Mouse (Mus musculus): ENCODE data around the gene Prima1. TPM values are rescaled to one million over a fixed set of nuclear protein-coding genes. Genes with fewer than 3 reads are reported as not detected.
A peak's percentile ranks its signal among the peaks of the same experiment; 100 is the strongest.

The Prima1 gene
- polyA plus RNA-seq, 1 experiment from 2014 or later, result 2.9 TPM

DNA sequence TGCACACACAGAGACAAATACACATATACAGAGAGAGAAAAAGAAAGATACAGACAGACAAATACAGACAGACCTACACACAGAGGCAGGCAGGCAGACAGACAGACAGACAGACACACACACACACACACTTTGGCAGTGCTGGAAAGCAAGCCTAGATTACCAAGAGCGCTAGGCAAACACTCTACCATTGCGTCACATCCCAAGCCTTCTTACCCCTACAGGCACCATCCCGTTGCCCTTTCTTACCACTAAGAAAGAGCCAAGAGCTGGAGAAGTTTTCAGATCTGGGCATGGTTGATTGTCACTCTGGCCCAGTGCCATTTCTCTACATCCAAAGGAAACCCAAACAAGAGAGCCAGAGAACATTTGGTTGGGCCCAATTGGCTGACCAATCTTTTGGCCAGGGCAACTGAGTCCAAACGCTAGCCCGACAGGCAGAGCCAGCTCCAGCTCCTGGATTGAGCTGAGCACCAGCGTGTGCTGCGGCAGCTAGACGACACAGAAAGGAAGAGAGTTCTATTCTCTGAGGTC, 11.0 kb upstream of the Prima1 start:
- Histone ChIP-seq H3K9me3 (no peaks in the 10 kb centered on the region), H3K27ac (replicated peaks) (no peak overlapping the region), H3K9ac (replicated peaks) (no peak overlapping the region), H3K4me2 (replicated peaks) (no peak overlapping the region), H3K27me3 (no peaks in the 10 kb centered on the region), H3K4me1 (no peaks in the 10 kb centered on the region), H3K4me3 (no peak overlapping the region), H3K36me3 (no peaks in the 10 kb centered on the region)
- ATAC-seq (ENCODE audit: low FRiP score, low read depth), result no peak
- 89% methylated on average over 8 of the region's 8 CpGs for WGBS

DNA sequence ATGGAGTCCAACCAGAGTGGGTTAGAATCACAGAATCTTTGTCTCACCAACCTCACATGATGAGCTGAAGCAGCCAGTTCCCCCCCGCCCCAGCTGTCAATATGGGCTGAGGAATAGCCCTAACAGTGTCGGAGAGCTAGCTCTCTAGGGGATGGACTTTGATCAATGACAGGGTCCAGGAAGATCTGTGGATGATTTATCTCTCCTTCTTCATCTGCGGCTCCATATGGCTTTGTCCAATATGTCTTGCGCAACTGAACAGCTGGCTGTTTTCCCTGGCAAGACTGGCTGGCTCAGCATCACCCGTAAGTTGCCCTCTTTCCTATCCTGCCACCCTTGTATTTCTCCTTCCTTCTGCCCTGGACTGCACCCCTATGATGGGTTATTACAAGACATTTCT, 9.2 kb upstream of the Prima1 start:
- Histone ChIP-seq H3K9me3 (no peaks in the 10 kb centered on the region), H3K9ac (replicated peaks) (no peak overlapping the region), H3K27ac (replicated peaks) (no peak overlapping the region), H3K4me2 (replicated peaks) (no peak overlapping the region), H3K36me3 (no peaks in the 10 kb centered on the region), H3K27me3 (no peaks in the 10 kb centered on the region), H3K4me1 (no peaks in the 10 kb centered on the region), H3K4me3 (no peak overlapping the region)
- ATAC-seq (ENCODE audit: low FRiP score, low read depth), result no peak
- 95% methylated on average over 5 of the region's 5 CpGs for WGBS

DNA sequence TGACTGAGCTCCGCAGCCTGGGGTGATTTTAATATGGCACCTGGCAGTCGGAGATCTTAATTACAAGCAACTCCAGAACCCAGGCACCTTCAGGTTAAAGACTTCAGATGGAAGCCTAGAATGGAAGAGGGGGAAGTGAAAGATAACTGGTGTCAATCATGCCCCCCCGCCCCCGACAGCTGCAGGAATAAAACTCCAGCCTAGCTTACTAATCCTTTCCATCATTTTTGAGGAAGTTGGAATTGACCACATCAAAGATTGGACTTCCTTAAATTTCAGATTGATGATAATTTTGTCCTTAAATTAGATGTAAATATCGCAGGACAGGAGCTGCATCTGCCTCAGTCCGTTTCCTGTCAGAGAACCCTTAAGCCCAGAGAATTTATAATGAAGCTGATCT, 8.4 kb upstream of the Prima1 start:
- 85% methylated on average over 6 of the region's 6 CpGs for WGBS

GRCm38 (mm10) chr12:103243041-103243440, 1.1 kb upstream of the Prima1 start:
- H3K36me3 ChIP-seq, result no peaks in the 10 kb centered on the region
- H3K4me3 ChIP-seq, result peak overlapping the region; percentile 82

More for the DNA sequence above, 8.4 kb upstream of the Prima1 start:
- Histone ChIP-seq H3K4me2 (replicated peaks) (no peak overlapping the region), H3K9me3 (no peaks in the 10 kb centered on the region), H3K36me3 (no peaks in the 10 kb centered on the region), H3K27ac (replicated peaks) (no peak overlapping the region), H3K4me3 (no peak overlapping the region), H3K4me1 (no peaks in the 10 kb centered on the region), H3K27me3 (no peaks in the 10 kb centered on the region), H3K9ac (replicated peaks) (no peak overlapping the region)
- no peak for ATAC-seq (ENCODE audit: low FRiP score, low read depth)

GRCm38 (mm10) chr12:103242591-103243025, 658 bp upstream of the Prima1 start:
- Histone ChIP-seq H3K27ac (replicated peaks) (peak overlapping the region; percentile 84), H3K9me3 (no peaks in the 10 kb centered on the region)
- ATAC-seq (ENCODE audit: low FRiP score, low read depth), result peak; percentile 77

More at GRCm38 (mm10) chr12:103243041-103243440, 1.1 kb upstream of the Prima1 start:
- Histone ChIP-seq H3K27ac (replicated peaks) (0 out of 2 replicates have a peak overlapping the region, but pooled peaks have one; percentile 84), H3K27me3 (peaks cover 47% of the 10 kb centered on the region), H3K4me2 (replicated peaks) (peak overlapping the region; percentile 94), H3K9me3 (no peaks in the 10 kb centered on the region), H3K9ac (replicated peaks) (peak overlapping the region; percentile 89; the same call in 1 of the 2 replicates), H3K4me1 (peaks cover 22% of the 10 kb centered on the region)
- ATAC-seq (ENCODE audit: low FRiP score, low read depth), result no peak
- WGBS, result 9% methylated on average over 11 of the region's 11 CpGs

DNA sequence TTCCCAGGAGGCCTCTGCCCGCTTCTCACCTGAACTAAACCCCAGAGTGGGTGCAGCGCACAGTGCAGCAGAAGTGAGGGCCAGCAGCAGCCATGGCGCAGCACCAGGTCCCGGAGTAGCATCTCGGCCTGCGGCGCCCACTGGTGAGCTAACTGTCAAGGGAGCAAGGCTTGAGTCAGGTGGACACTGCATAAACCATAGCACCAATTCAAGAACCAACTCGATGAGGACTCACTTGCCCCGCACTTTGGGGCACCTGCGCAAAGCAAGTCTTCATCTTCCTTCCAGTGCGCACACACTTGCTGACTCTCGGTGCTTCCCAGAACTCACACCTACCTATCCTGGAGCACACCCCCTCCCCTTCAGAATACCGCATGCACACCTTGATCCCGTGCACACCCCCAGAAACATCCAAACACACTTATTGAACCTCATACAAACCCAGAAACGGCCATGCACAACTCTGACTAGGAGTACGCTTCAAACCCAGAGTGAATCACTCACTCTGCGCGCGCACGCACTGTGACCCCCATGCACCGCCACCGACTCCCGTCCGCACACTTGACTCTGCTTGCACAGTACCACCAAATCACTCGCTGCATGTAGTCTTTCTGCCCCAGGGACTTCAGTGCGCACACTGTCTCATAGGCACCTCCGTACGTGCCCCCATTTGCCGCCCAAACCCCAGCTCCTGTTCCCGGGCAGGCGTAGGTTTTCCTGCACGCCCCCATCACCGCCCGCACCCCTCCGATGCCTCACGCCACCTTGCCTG, 453 bp downstream of the Prima1 start:
- Histone ChIP-seq H3K9ac (replicated peaks) (peak overlapping the region; percentile 89), H3K27ac (replicated peaks) (peak overlapping the region; percentile 84; the same call in 1 of the 2 replicates), H3K4me1 (peaks cover 22% of the 10 kb centered on the region), H3K36me3 (no peaks in the 10 kb centered on the region), H3K4me3 (peak overlapping the region; percentile 82), H3K4me2 (replicated peaks) (peak overlapping the region; percentile 94), H3K9me3 (no peaks in the 10 kb centered on the region), H3K27me3 (peaks cover 47% of the 10 kb centered on the region)
- WGBS, result 6% methylated on average over 36 of the region's 36 CpGs
- ATAC-seq (ENCODE audit: low FRiP score, low read depth), result peak; percentile 57

More at GRCm38 (mm10) chr12:103242591-103243025, 658 bp upstream of the Prima1 start:
- Histone ChIP-seq H3K4me3 (peak overlapping the region; percentile 82), H3K9ac (replicated peaks) (peak overlapping the region; percentile 89), H3K36me3 (no peaks in the 10 kb centered on the region), H3K4me1 (peaks cover 22% of the 10 kb centered on the region), H3K4me2 (replicated peaks) (peak overlapping the region; percentile 94), H3K27me3 (peaks cover 47% of the 10 kb centered on the region)
- WGBS, result under 1% methylated on average over 34 of the region's 34 CpGs

DNA sequence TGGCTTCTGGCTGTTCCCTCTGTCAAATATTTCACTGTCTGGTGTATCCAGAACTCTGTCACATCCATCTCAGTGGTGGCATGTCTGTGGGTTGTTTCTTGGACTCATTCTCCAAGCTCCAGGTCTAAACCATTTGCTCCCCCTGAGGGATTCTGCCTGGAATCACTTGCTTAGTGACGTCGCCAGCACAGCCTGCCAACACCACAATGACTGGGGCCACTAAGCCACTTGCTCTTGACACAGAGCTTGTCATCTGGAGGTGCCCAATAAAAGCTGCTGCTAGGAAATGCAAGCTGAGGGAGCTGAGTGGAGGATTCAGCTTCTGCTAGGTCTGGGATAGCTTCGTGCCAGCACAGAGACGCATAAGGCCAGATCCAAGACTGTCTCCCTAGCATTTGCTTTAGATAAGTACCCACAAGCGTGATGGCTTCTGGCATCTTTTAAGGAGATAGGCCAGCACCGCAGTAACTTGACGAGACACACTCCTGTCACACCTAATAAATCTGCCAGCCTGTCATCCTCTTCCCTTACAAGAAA, 3.0 kb downstream of the Prima1 start:
- Histone ChIP-seq H3K9me3 (no peaks in the 10 kb centered on the region), H3K4me3 (no peak overlapping the region), H3K9ac (replicated peaks) (no peak overlapping the region), H3K36me3 (no peaks in the 10 kb centered on the region), H3K27me3 (peaks cover 35% of the 10 kb centered on the region), H3K27ac (replicated peaks) (no peak overlapping the region), H3K4me1 (peaks cover 22% of the 10 kb centered on the region), H3K4me2 (replicated peaks) (no peak overlapping the region)
- 81% methylated on average over 7 of the region's 7 CpGs for WGBS
- no peak for ATAC-seq (ENCODE audit: low FRiP score, low read depth)

GRCm38 (mm10) chr12:103235856-103236255, 6.1 kb downstream of the Prima1 start:
- no peak for ATAC-seq (ENCODE audit: low FRiP score, low read depth)
- Histone ChIP-seq H3K27me3 (0 out of 2 replicates have a peak, but pooled peaks cover 12% of the 10 kb centered on the region), H3K9me3 (no peaks in the 10 kb centered on the region), H3K9ac (replicated peaks) (no peak overlapping the region), H3K4me2 (replicated peaks) (no peak overlapping the region), H3K27ac (replicated peaks) (no peak overlapping the region), H3K36me3 (no peaks in the 10 kb centered on the region), H3K4me3 (no peak overlapping the region), H3K4me1 (peaks cover 12% of the 10 kb centered on the region; the same call in 1 of the 2 replicates)
- WGBS, result 79% methylated on average over 2 of the region's 2 CpGs

DNA sequence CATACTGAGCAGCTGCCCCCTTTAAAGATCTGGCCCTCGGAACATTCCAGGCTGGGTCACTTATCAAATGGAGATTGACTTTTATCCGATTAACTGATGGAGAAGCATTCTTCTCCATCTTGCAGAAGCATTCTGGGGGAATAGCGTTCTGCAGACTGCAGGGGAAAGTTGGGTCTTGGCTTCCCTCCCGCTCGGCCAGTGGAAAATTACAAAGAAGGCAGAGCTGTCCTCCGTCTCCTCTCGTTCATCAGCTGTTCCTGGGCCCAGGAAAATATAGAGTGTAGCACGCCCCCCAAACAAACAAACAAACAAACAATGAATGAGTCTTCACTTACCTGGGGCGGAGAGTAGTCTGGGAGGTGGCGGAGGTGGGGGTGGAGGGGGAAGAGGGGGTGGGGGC, 6.7 kb downstream of the Prima1 start:
- 83% methylated on average over 10 of the region's 10 CpGs for WGBS
- Histone ChIP-seq H3K9ac (replicated peaks) (no peak overlapping the region), H3K4me1 (peaks cover 10% of the 10 kb centered on the region; the same call in 1 of the 2 replicates), H3K9me3 (no peaks in the 10 kb centered on the region), H3K4me3 (no peak overlapping the region), H3K27ac (replicated peaks) (no peak overlapping the region), H3K36me3 (no peaks in the 10 kb centered on the region), H3K4me2 (replicated peaks) (no peak overlapping the region), H3K27me3 (0 out of 2 replicates have a peak, but pooled peaks cover 6% of the 10 kb centered on the region)
- ATAC-seq (ENCODE audit: low FRiP score, low read depth), result no peak

DNA sequence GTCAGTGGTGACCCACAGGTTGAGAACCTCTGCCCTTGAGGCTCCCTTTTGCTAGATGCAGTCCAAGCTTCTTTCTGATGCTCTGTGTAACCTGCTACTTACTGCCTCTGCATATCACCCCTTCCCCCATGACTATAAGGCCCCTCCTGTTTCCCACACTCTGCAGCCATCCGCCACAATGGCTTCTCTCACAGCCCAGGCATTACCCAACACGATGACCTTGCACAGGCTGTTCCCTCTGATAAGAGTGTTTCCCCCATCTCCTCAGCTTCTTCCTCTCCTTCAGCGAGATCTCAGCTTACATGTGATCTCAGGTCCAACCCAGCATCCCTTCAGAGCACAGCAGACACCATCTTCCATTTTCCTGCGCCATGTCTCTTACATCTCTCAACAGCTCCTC, 12.9 kb downstream of the Prima1 start:
- H3K4me1 ChIP-seq, result 0 out of 2 replicates have a peak, but pooled peaks cover 7% of the 10 kb centered on the region
- H3K27ac ChIP-seq (replicated peaks), result no peak overlapping the region
- no peak overlapping the region for H3K4me3 ChIP-seq
- H3K4me2 ChIP-seq (replicated peaks), result no peak overlapping the region
- ATAC-seq (ENCODE audit: low FRiP score, low read depth), result no peak
- no peaks in the 10 kb centered on the region for H3K36me3 ChIP-seq
- WGBS, result 85% methylated on average over 4 of the region's 4 CpGs
- no peaks in the 10 kb centered on the region for H3K27me3 ChIP-seq
- H3K9me3 ChIP-seq, result no peaks in the 10 kb centered on the region
- no peak overlapping the region for H3K9ac ChIP-seq (replicated peaks)

GRCm38 (mm10) chr12:103226121-103226520, 15.8 kb downstream of the Prima1 start:
- Histone ChIP-seq H3K9ac (replicated peaks) (no peak overlapping the region), H3K36me3 (no peaks in the 10 kb centered on the region), H3K4me3 (no peak overlapping the region), H3K4me2 (replicated peaks) (no peak overlapping the region), H3K4me1 (no peaks in the 10 kb centered on the region), H3K9me3 (no peaks in the 10 kb centered on the region), H3K27me3 (no peaks in the 10 kb centered on the region), H3K27ac (replicated peaks) (no peak overlapping the region)
- no peak for ATAC-seq (ENCODE audit: low FRiP score, low read depth)
- WGBS, result 83% methylated on average over 4 of the region's 4 CpGs

- ATAC-seq (ENCODE audit: low FRiP score, low read depth), result no peak
- Histone ChIP-seq H3K9me3 (no peaks in the 10 kb centered on the region), H3K27me3 (no peaks in the 10 kb centered on the region), H3K4me1 (no peaks in the 10 kb centered on the region), H3K4me3 (no peak overlapping the region), H3K4me2 (replicated peaks) (no peak overlapping the region), H3K9ac (replicated peaks) (no peak overlapping the region), H3K27ac (replicated peaks) (no peak overlapping the region), H3K36me3 (no peaks in the 10 kb centered on the region)
- 91% methylated on average over 9 of the region's 9 CpGs for WGBS
Measured at GRCm38 (mm10) chr12:103223671-103224070, 18.3 kb downstream of the Prima1 start.

Data from midbrain, embryonic 12.5 days (tissue).